Mouse (Mus musculus) bone marrow, adult 2 months (tissue): ENCODE measurements around the gene Lexm.

Experiments
- CTCF ChIP-seq: fragments of 200-500 bp; IDR thresholded peaks from 2 replicates; pipeline ENCODE4 v1.5.1; 2011; ENCODE audit warnings: low read length, control low read depth; ENCODE audit not compliant: control insufficient read depth, insufficient read depth
- POLR2A ChIP-seq: fragments of 200-500 bp; IDR thresholded peaks from 2 replicates; pipeline ENCODE4 v1.6.1; 2011; ENCODE audit warnings: low read depth, mild to moderate bottlenecking, control low read depth, low read length, borderline replicate concordance; ENCODE audit not compliant: control insufficient read depth

- no peak for TF ChIP-seq CTCF
- TF ChIP-seq POLR2A, result no peak
These were observed 52.9 kb downstream of the Lexm start for GRCm38 (mm10) chr4:106564161-106564560.
